Mouse (Mus musculus) G1E (cell line): Measurements from ENCODE around the gene Gaa.

Experiments used
- CTCF ChIP-seq: IDR thresholded peaks from 2 replicates; pipeline ENCODE4 v1.5.1; 2012; ENCODE audit warnings: low read depth, low read length, inconsistent platforms, mixed read lengths
- GATA1 ChIP-seq: IDR thresholded peaks from 2 replicates; pipeline ENCODE4 v1.6.1; 2012; ENCODE audit warnings: borderline replicate concordance, low read length, inconsistent platforms, mixed read lengths
- GATA2 ChIP-seq: IDR thresholded peaks from 2 replicates; pipeline ENCODE4 v1.6.1; 2012; ENCODE audit warnings: low read depth, low read length, inconsistent platforms, borderline replicate concordance
- POLR2AphosphoS5 ChIP-seq: IDR thresholded peaks from 2 replicates; pipeline ENCODE4 v1.6.1; 2012; ENCODE audit warnings: low read depth, low read length, inconsistent platforms; ENCODE audit not compliant: insufficient replicate concordance
- TAL1 ChIP-seq: conservative IDR thresholded peaks from 2 replicates; pipeline ENCODE4 v1.6.1; 2012; ENCODE audit warnings: low read depth, low read length, inconsistent platforms, mixed read lengths

GRCm38 (mm10) chr11:119330592-119330991 is 62.9 kb downstream of the Gaa start:
- TF ChIP-seq CTCF (no peak), GATA1 (no peak), TAL1 (no peak), GATA2 (no peak), POLR2AphosphoS5 (no peak)
